Mouse (Mus musculus) forebrain, embryonic 11.5 days (tissue): ENCODE results near the gene Trak1. TPM values are rescaled to one million over a fixed set of nuclear protein-coding genes. Genes with fewer than 3 reads are reported as not detected.
A peak's percentile ranks its signal among the peaks of the same experiment; 100 is the strongest.

Experiments used
- ATAC-seq: fragments of 200-750 bp; cut with Nextera tagmentation; replicated peaks from 2 replicates; pipeline ENCODE4 v1.8.0; 2017; ENCODE audit warnings: moderate TSS enrichment; ENCODE audit not compliant: low FRiP score
- DNase-seq: peaks from one replicate; pipeline ENCODE4 v3.0.0-alpha.2; 2017; ENCODE audit warnings: low spot score
- H3K27ac ChIP-seq: fragments of 300-500 bp; sonication (generic); 2 replicates; pipeline ENCODE4 v1.5.1; 2014; ENCODE audit warnings: low read depth, low read length
- H3K27me3 ChIP-seq: fragments of 300-500 bp; sonication (generic); 2 replicates; pipeline ENCODE4 v1.6.1; 2014; ENCODE audit warnings: mild to moderate bottlenecking, low read length, mixed read lengths; ENCODE audit not compliant: control insufficient read depth, insufficient read depth
- H3K36me3 ChIP-seq: fragments of 300-500 bp; sonication (generic); 2 replicates; pipeline ENCODE4 v1.6.1; 2014; ENCODE audit warnings: mild to moderate bottlenecking, low read length, moderate library complexity, mixed read lengths; ENCODE audit not compliant: control insufficient read depth, insufficient read depth
- H3K4me1 ChIP-seq: fragments of 300-500 bp; sonication (generic); replicated peaks from 2 replicates; pipeline ENCODE4 v1.6.1; 2014; ENCODE audit warnings: low read length, mixed read lengths; ENCODE audit not compliant: control insufficient read depth, insufficient read depth
- H3K4me2 ChIP-seq: fragments of 300-500 bp; sonication (generic); 2 replicates; pipeline ENCODE4 v1.6.1; 2014; ENCODE audit warnings: low read depth, mild to moderate bottlenecking, low read length, moderate library complexity, mixed read lengths; ENCODE audit not compliant: severe bottlenecking
- H3K4me3 ChIP-seq: fragments of 300-500 bp; sonication (generic); 2 replicates; pipeline ENCODE4 v1.5.1; 2014; ENCODE audit warnings: low read depth, low read length
- H3K9ac ChIP-seq: fragments of 300-500 bp; sonication (generic); 2 replicates; pipeline ENCODE4 v1.6.1; 2014; ENCODE audit warnings: low read length
- H3K9me3 ChIP-seq: fragments of 300-500 bp; sonication (generic); 2 replicates; pipeline ENCODE4 v1.6.1; 2016; ENCODE audit warnings: low read length, mixed read lengths; ENCODE audit not compliant: control insufficient read depth
- WGBS: fragments of 180-500 bp; shearing (Covaris S2); extraction: QIAGEN DNeasy Blood & Tissue Kit; methylation state at CpG from one replicate; pipeline ENCODE4 v1.1.7; 2014; 5-methylcytosine and 5-hydroxymethylcytosine counted together
- polyA plus RNA-seq: library from polyadenylated mRNA; unstranded; fragments of >200 nt; fragmentation: Nextera tagmentation; extraction: Ambion mirVana; gene quantifications from 2 replicates; pipeline ENCODE4 v1.2.1, GENCODE M21; 2014

Trak1 gene
- polyA plus RNA-seq, 1 experiment from 2014 or later, result 33.5 TPM

GRCm38 (mm10) chr9:121342510-121343110, 45.3 kb downstream of the Trak1 start:
- no peak overlapping the region for H3K9ac ChIP-seq
- H3K9me3 ChIP-seq, result no peaks in the 10 kb centered on the region
- H3K4me1 ChIP-seq, result peaks cover 11% of the 10 kb centered on the region
- 90% methylated on average over 5 of the region's 5 CpGs for WGBS
- H3K27ac ChIP-seq, result no peak overlapping the region
- no peak for DNase-seq
- no peaks in the 10 kb centered on the region for H3K36me3 ChIP-seq
- no peaks in the 10 kb centered on the region for H3K27me3 ChIP-seq
- H3K4me3 ChIP-seq, result no peak overlapping the region
- ATAC-seq, result no peak
- no peak overlapping the region for H3K4me2 ChIP-seq

GRCm38 (mm10) chr9:121343122-121343876, 46.0 kb downstream of the Trak1 start:
- no peak overlapping the region; the same call in 1 of the 2 replicates for H3K27ac ChIP-seq
- H3K4me1 ChIP-seq, result peaks cover 13% of the 10 kb centered on the region
- H3K4me2 ChIP-seq, result no peak overlapping the region
- H3K27me3 ChIP-seq, result no peaks in the 10 kb centered on the region
- DNase-seq (no peak), ATAC-seq (no peak)
- WGBS, result 83% methylated on average over 14 of the region's 14 CpGs
- no peaks in the 10 kb centered on the region for H3K36me3 ChIP-seq
- no peak overlapping the region for H3K9ac ChIP-seq
- H3K4me3 ChIP-seq, result no peak overlapping the region
- no peaks in the 10 kb centered on the region for H3K9me3 ChIP-seq

DNA sequence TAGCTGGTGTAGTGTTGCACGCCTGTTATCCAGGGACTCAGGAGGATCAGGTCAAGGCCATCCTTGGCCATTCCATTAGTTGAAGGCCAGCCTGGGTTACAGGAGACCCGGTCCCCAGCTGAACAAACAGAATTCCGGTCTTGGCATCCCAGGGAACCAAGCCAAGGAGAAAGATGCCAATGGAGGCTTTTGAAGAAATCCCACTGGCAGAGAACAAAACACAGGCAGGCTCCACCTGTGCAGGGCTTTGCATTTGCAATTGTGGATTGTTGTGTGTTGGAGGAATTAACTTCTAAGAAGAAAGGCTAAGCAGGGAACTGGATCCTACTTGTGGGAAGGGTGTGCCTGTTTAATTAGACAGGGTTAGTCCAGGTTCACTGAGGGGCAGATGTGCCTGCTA, 47.0 kb downstream of the Trak1 start:
- no peak overlapping the region for H3K4me3 ChIP-seq
- no peak overlapping the region for H3K4me2 ChIP-seq
- ATAC-seq, result no peak
- DNase-seq, result no peak
- no peaks in the 10 kb centered on the region for H3K36me3 ChIP-seq
- peaks cover 16% of the 10 kb centered on the region for H3K4me1 ChIP-seq
- H3K9me3 ChIP-seq, result no peaks in the 10 kb centered on the region
- peak overlapping the region; percentile 26; the same call in 1 of the 2 replicates for H3K27ac ChIP-seq
- no peak overlapping the region for H3K9ac ChIP-seq
- H3K27me3 ChIP-seq, result no peaks in the 10 kb centered on the region
- WGBS, result 38% methylated on average over 3 of the region's 3 CpGs

DNA sequence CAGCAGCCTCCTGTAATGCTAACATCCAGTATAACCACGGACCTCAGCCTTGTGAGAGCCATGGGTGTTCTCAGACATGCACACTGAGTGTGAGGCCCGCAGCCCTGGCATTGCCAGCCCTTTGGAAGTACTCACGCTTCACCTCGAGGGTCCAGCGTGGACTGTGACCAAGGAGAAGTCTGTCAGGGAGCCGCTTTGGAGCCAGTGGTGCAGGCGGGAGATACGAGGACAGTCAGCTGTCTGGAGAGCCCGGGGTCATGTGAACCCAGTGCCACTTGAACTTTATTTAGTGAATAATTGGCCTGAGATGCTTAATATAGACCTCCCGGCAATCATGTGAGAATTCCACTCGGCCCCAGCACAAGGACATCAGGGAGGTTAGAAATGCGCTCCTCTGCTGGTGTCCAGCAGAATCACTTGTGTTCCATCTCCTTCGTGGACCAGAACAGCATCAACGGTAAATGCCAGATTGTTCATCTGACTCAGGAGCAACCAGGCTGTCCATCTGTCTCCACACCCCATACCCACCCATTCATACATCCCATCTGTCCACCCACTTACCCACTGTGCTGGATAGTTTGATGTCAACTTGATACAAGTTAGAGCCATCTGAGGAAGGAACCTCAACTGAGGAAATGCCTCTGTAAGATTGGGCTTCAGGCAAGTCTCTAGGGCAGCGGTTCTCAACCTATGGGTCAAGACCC, 48.3 kb downstream of the Trak1 start:
- Histone ChIP-seq H3K27ac (no peak overlapping the region), H3K4me1 (peaks cover 19% of the 10 kb centered on the region)
- 92% methylated on average over 15 of the region's 15 CpGs for WGBS

GRCm38 (mm10) chr9:121346635-121347034, 49.3 kb downstream of the Trak1 start:
- no peak for ATAC-seq
- H3K4me2 ChIP-seq, result no peak overlapping the region
- no peaks in the 10 kb centered on the region for H3K9me3 ChIP-seq
- H3K36me3 ChIP-seq, result no peaks in the 10 kb centered on the region
- H3K4me1 ChIP-seq, result peaks cover 28% of the 10 kb centered on the region
- DNase-seq, result no peak
- no peak overlapping the region for H3K9ac ChIP-seq
- WGBS, result 75% methylated on average over 5 of the region's 5 CpGs
- no peak overlapping the region for H3K4me3 ChIP-seq
- H3K27me3 ChIP-seq, result no peaks in the 10 kb centered on the region
- H3K27ac ChIP-seq, result no peak overlapping the region

More for the DNA sequence above, 48.3 kb downstream of the Trak1 start:
- Histone ChIP-seq H3K4me2 (no peak overlapping the region), H3K27me3 (no peaks in the 10 kb centered on the region), H3K36me3 (no peaks in the 10 kb centered on the region), H3K9ac (no peak overlapping the region), H3K9me3 (no peaks in the 10 kb centered on the region), H3K4me3 (no peak overlapping the region)
- DNase-seq (no peak), ATAC-seq (no peak)

- Histone ChIP-seq H3K36me3 (no peaks in the 10 kb centered on the region), H3K4me1 (peaks cover 31% of the 10 kb centered on the region), H3K4me2 (0 out of 2 replicates have a peak overlapping the region, but pooled peaks have one; percentile 5), H3K4me3 (no peak overlapping the region), H3K9ac (peak overlapping the region; percentile 27; the same call in 1 of the 2 replicates), H3K27ac (peak overlapping the region; percentile 75), H3K27me3 (no peaks in the 10 kb centered on the region), H3K9me3 (no peaks in the 10 kb centered on the region)
- 33% methylated on average over 10 of the region's 10 CpGs for WGBS
- DNase-seq (no peak), ATAC-seq (no peak)
Observed at GRCm38 (mm10) chr9:121347981-121348380, 50.7 kb downstream of the Trak1 start.

- DNase-seq (peak; percentile 66), ATAC-seq (peak; percentile 55; the same call in 1 of the 2 replicates)
- peak overlapping the region; percentile 75 for H3K27ac ChIP-seq
- no peaks in the 10 kb centered on the region for H3K27me3 ChIP-seq
- no peaks in the 10 kb centered on the region for H3K36me3 ChIP-seq
- H3K4me3 ChIP-seq, result no peak overlapping the region
- H3K4me1 ChIP-seq, result peaks cover 31% of the 10 kb centered on the region
- H3K4me2 ChIP-seq, result 0 out of 2 replicates have a peak overlapping the region, but pooled peaks have one; percentile 5
- 3% methylated on average over 5 of the region's 5 CpGs for WGBS
- H3K9me3 ChIP-seq, result no peaks in the 10 kb centered on the region
- H3K9ac ChIP-seq, result peak overlapping the region; percentile 27
Observed at GRCm38 (mm10) chr9:121348476-121348875, 51.2 kb downstream of the Trak1 start.

DNA sequence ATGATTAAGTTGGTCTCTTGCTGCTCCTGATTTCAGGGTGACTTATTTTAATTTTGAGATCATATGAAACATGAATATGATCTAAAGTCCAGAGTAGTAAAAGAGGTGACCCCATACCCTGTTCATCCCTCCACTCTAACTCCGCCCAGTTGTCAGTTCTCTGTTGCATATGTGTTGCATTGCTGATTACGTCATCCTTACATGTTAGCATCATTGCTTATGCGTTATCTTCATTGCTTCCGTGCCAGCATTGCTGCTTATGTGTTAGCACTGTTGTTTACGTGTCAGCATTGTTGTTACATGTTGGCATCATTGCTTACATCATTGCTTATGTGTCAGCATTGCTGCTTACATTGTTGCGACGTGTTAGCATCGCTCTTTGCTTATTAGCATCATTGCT, 51.8 kb downstream of the Trak1 start:
- no peaks in the 10 kb centered on the region for H3K36me3 ChIP-seq
- H3K9me3 ChIP-seq, result no peaks in the 10 kb centered on the region
- no peak overlapping the region for H3K9ac ChIP-seq
- no peak overlapping the region for H3K4me2 ChIP-seq
- no peak for DNase-seq
- no peak for ATAC-seq
- WGBS, result 83% methylated on average over 8 of the region's 8 CpGs
- H3K4me3 ChIP-seq, result no peak overlapping the region
- 0 out of 2 replicates have a peak overlapping the region, but pooled peaks have one; percentile 75 for H3K27ac ChIP-seq
- peaks cover 31% of the 10 kb centered on the region for H3K4me1 ChIP-seq
- H3K27me3 ChIP-seq, result no peaks in the 10 kb centered on the region
